Mouse (Mus musculus) gastrocnemius, postnatal 10 days (tissue): Measurements from ENCODE around the gene Gm20850. TPM values are rescaled to one million over a fixed set of nuclear protein-coding genes. Genes with fewer than 3 reads are reported as not detected.
"Not testable (repeated sequence)": the region's sequence is repeated elsewhere in the genome, so short reads cannot be mapped to it uniquely, and the experiment has no call there.

Source experiments
- DNase-seq: peaks from one replicate; pipeline ENCODE4 v3.0.0; 2021; ENCODE audit warnings: mixed read lengths
- long read RNA-seq, 2 experiments: library from polyadenylated mRNA; stranded (forward); transcript quantifications; one replicate each; pipeline ENCODE4 v2.0.0; 2021
- total RNA-seq, 2 experiments: library from RNA; stranded (reverse); gene quantifications; 2 replicates each; pipeline ENCODE4 v1.2.3; 2021

Gm20850 gene
- not detected for total RNA-seq
- long read RNA-seq, experiment 1: 0 reads
- long read RNA-seq, experiment 2: 0 reads

DNA sequence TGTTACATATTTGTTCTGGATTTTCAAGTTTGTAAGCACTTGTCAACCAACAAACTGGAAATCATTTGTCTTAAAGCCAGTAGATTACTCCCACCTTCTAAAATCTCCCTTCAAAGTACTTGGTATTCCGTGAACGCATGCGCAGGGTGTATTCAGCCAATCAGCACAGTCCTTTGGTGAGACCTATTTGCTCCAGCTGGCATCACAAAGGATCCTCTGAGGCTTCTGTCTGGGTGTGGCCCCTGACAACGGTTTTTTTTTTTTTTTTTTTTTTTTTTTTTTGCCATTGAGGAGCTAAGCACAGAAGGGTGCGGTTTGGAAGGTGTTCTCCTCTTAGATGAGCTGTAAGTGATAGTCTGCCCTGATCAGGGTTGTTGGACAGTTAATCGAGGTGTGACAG lies at the start of gene Gm20850:
Gene Gm20850 (plus strand): TSS at position 301 of the 400 bp plus-strand sequence.
- DNase-seq: not testable (repeated sequence)
